Mouse (Mus musculus) A20 (cell line): Measurements from ENCODE around the gene Slc12a8.

Experiments
- DNase-seq: peaks from one replicate; pipeline ENCODE4 v3.0.0-alpha.2; 2011; ENCODE audit warnings: low read depth, low spot score

Gene Slc12a8

DNA sequence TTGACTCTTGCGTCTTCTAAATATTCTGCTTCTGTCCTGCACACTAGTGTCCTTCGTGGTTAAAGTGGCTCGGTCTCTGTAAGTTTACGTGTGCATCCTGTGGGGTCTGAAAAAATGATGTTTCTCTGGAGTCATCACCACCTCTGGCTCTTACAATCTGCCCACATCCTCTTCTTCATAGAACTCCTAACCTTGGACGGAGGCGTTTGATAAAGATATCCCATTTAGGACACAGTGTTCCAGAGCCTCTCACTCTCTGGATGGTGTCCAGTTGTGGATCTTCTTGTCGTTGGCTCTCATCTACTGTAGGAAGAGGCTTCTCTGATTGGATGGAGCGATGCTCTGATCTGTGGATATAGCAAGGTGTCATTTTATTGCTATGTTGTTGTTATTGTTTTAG lies 65.4 kb downstream of the Slc12a8 start:
- DNase-seq = no peak

DNA sequence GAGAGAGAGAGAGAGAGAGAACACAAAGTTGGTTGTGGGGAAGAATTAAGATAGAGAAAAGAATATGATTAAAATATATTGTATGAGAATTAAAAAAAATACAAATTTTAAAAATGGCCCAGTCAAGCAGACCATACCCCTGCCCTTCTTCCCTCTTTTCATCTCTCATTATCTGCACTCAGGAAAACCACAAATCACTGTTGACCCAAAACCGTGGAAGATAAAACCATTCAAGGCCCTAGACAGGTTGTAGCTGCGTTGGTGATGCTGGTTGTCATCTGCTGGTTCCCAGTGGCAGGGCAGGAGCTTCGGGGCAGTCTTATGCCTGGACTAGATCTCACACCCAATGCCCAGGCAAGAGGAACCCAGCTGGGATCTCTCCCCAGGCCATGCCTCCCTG lies 66.2 kb downstream of the Slc12a8 start:
- no peak for DNase-seq

DNA sequence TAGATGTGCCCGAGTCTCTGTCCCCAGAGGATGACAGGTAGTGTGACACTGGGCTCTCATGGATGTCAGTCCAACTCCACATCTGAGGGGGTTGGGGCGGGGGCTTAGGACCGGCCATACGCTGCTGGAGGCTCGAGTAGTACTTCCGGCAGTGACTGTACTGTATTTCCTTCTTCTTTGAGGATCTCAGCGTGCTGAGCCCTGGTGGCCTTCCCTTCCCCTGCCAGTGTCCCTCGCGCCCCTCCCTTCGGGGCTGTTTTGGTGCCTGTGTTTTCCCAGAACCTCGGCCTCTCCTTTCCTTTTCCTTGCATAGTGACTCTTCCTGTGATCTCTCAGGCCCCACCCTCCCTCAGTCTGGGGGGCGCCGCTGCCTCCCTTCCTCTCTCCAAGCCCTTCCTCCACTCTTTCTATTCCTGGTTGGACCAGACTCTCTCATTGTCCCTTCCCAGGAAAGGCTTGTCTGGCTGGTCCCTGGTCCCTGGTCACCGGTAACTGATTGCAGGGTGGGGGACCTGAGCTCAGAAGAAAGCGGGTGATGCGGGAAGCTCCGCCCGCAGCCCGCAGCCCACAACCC lies 66.8 kb downstream of the Slc12a8 start:
- no peak for DNase-seq

DNA sequence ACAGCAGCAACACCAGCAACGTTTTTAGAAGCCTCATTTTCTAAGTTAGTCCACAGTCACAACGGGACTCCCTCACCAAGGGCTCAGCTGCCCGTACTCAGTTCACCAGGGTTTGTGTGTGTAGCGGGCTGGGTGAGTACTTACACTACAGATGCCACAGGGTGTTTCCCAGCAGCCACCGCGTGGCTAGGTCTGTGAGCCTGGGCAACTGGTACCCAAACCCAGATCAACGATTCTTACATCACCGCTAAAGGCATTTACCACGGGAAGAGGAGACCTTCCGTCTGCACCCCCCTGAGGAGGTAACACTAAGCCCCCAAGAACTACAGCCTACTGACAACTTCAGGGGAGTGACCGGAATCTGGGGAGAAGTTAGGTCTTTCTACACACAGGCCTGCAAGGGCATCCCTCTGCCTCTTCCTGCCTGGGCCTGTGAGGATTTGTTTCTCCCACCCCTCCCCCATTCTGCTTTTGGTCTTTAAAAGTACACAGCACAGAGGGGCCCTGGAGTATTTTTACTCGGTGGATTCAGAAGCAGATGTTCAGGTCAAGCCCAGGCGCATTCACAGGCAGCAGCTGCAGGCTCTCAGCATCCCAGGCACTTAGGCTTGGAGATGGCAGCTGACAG lies 67.4 kb downstream of the Slc12a8 start:
- no peak for DNase-seq

DNA sequence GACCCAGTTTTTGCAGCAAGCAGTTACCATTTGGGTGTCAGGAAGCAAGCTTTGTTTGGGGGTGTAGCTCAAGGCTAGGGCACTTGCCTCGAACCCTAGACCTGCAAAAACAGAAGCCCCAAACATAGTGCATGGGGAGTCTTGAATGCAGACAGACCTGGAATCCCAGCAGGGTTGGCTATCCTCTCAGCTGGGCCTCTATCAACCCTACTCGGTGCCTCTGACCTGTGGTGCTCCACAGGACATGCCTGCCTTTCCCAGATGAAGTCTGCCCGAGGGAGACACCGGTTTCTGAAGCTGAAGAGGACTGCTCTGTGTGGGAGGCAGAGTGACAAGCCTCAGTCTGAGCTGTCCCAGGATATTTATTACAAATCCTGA lies 67.9 kb downstream of the Slc12a8 start:
- no peak for DNase-seq

DNA sequence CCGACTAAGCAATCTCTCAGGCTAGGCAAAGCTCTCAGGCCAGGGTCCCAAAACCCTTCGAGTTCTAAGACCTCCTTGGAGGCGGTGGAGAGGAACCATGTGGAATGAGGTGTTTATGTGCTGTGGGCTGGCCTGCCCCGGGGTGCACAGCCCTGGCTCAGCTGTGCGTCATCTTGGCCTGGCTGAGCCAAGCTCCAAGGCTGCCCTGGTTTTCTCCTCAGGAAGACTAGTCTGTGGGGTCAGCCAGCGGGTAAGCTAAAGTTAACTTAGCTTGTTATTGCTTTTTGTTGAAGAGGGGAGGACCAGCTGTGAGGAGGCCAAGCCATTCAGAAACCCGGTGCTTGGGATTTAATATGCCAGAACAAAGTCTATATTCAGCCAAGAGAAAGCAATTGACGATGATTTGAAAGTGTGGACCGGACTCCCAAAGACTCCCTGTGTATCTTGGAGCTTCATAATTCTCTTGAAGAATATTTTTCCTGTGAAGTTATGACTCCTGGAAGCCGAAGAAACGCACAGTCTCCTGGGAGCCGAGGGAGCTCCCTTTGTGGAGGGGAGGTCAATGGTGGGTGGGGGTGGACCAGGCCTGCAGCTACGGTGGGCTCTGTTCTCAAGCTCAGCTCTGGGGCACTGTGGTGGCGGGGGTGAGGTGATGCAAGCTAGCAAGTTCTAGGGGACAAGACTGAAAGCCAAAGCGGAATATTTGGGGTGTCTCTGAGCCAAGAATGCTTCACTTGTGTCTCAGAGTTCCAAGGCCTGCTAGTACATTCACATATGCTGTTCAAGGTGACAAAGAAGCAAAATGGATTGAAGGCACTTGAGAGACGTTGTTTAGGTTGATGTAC lies 70.4 kb downstream of the Slc12a8 start:
- DNase-seq = no peak

DNA sequence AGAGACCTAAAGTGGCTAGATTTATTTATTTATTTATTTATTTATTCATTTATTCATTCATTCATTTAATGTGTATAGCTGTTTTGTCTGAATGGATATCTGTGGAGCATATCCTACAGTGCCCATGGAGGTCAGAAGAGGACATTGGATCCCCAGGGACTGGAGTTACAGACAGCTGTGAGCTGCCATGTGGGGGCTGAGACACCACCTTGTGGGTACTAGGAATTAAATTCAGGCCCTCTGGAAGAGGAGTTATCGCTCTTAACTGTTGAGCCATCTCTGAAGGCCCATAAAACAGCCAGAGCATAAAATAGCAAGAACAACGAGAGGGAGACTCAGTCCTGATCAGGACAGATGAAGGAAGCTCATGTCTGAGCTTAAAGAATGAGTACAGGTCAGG lies 71.7 kb downstream of the Slc12a8 start:
- no peak for DNase-seq

DNA sequence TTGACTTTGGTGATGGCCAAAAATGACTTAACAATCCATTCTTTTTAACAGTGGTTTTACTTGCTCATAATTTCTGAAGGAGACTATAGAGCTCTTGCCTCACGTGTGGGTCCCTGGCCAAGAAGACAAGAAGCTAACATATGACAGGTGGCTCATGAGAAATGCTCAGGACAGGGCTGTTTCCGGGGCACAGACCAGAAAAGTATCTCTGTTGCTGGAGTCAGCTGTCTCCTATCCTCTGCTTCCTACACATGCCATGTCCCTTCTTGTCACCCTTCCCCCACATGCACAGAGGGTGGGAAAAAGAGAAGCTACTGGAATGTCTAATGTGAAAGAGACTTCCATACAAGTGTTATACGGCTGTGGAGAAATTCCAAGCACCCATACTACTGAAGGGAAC lies 73.3 kb downstream of the Slc12a8 start:
- DNase-seq = no peak

DNA sequence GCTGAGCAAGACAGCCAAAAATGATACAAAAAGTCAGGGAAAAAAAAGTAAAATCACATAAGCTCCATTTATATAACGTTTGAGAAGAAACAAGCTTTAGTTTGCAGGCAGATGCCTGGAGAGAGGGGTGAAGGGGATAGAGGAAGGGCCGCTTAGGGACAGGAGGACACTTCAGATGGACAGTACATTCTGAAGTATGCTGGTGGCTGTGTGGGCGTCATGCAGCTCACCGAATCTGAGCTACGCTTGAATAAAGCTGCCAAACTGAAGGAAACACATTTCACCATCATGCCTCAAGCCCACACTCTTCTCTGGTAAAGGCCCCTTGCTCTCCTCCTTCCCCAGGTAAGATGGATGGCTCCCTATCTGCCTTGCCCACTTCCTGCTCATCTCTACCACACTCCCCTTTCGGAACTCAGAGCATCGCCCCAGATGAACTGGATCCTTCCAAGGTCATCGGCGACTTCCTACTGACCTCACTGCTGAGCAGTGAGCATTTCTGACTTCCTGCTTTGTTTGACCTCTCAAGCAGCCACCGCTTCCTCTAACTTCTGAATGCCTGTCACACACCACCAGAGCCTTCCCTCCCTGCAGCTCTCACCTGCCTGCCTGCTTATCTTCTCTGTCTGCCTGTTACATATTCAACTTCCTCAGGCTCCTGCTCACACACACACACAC lies 74.4 kb downstream of the Slc12a8 start:
- DNase-seq = peak; percentile 27

DNA sequence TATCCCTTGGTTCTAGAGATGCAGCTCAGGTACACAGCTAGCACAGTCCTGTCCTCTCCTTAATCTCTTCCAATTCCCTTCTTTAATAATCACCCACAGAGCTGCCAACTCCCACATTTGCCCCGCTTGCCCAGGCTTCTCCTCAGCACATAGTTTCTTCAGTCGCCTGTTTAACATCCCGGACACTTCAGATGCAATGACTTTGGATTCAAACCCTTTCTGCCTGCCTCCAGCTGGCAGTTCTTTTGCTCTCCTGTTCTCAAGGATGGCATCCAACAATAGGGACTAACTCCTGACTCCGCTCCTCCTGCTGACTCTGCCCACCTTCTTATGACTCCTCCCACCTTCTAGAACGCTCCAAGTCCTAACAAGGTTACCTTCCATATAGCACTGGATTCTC lies 75.2 kb downstream of the Slc12a8 start:
- no peak for DNase-seq

DNA sequence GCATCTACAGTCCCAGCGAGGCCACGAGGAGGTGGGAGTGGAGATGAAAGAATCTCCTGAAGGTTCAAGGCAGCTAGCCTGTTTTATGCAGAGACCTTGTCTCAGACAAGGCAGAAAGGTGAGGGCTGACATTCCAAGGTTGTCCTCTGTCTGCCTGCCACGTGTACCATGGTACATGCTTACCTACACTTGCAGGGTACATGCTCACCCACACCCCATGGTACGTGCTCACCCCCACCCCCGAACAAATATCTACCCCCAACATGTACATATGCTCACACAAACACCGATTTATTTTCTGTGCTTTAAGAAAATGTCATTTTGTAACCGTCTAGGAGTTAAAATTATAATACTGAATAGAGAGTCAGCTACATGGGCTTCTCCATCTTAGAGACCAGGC lies 76.3 kb downstream of the Slc12a8 start:
- DNase-seq = no peak

DNA sequence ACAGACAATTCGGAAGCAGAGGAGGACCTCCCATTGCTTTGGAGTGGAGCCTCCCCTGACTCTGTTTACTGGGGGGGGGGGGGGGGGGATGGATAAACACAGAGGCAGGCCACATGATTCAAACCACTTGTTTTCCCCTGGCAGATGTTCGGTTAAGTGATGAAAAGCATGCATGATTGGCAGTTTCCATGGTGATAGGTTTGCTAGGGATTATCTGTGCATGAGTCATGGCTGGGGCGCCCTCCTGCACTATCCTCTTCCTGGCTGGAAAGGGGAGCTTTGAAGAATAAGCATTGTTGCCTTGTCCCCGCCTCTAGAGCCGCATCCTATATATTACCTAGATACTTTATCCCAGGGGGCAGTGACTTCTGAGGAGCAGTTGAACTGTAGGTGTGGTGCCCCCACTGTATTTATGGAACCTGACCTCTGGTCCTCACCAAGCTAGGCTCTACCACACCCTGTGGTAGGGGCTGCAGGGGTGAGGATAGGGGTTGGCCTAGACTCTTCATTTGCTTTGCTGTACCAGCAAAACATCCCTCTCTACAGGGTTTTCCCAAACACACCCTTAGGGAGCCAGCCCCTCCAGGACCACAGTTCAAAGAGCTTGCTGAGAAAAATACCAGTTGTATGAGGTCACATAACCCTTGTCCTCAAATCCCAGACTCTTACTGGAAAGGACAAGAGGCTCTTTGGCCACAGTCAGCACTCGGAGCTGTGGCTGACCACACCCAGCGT lies 77.1 kb downstream of the Slc12a8 start:
- no peak for DNase-seq

DNA sequence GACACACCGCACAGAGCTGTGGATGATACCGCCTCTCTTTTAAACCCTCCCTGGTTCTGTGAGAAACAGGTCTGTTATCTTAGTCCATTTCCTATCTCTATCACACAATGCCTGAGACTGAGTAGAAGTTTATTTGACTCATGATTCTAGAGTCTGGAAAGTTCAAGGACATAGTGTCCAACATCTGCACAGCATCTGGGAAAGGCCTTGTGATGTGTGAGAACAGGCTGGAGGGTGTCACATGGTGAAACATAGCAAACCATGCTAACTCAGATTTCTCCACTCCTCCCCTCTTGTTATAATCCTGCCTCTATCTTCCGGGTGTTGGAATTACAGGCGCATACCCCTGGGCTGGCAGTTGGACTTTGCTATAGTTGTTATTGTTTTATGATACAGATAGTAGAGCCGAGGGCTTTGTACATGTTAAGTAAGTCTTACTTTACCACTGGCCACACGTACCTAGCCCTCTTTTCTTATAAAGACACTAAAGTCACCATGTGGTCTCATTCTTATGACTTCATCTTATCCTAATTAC lies 78.2 kb downstream of the Slc12a8 start:
- no peak for DNase-seq

DNA sequence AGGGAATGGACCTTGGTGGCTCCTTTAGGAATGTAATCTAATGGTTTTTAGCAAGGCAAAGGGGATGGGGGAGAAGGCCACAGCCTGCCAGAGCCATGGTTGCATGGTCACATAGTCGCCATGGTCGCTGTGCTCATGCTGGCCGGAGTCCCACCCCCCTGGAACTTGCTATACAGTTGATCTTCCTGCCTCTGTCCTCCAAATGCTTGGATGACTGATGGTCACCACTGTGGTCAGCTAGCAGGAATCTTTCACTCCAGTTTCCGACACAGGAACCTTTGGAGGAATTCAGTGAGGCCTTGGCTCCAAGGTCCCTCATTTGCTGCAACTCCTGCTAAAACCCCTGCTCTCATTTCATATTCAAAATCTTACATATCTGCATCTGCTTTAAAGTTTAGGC lies 79.1 kb downstream of the Slc12a8 start:
- DNase-seq = no peak

DNA sequence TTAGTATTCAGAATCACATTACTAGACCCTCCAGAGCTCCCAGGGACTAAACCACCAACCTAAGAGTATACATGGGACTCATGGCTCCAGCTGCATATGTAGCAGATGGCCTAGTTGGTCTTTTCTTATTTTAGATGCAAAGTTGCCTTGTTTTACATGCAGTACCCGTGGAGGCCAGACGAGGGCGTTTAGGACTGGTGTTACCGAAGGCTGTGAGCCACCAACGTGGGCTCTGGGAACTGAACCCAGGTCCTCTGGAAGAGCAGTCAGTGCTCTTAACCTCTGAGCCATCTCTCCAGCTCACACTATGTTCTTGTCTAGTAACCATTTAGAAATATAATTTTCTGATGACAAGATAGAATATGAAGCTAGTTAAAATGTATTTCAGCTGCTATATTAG lies 83.1 kb downstream of the Slc12a8 start:
- DNase-seq = peak; percentile 66

DNA sequence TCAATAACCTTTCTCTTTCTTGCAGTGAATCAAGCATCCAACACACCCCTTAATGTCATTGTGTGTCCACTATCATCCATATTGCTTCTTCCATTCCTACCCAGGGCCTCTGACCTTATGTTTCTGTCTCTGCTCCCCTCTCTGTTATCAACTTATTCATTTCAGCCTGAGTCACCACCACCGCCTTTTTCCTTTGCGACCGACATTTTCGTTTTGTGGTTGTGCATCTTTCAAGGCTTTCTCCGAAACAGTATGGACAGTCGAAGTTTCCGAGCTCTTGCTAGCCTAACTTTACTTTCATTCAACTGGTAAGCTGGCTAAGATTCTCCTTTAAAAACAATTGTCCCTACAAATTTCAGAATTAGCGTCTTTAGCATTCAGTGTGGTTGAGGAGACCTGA lies 84.2 kb downstream of the Slc12a8 start:
- no peak for DNase-seq

DNA sequence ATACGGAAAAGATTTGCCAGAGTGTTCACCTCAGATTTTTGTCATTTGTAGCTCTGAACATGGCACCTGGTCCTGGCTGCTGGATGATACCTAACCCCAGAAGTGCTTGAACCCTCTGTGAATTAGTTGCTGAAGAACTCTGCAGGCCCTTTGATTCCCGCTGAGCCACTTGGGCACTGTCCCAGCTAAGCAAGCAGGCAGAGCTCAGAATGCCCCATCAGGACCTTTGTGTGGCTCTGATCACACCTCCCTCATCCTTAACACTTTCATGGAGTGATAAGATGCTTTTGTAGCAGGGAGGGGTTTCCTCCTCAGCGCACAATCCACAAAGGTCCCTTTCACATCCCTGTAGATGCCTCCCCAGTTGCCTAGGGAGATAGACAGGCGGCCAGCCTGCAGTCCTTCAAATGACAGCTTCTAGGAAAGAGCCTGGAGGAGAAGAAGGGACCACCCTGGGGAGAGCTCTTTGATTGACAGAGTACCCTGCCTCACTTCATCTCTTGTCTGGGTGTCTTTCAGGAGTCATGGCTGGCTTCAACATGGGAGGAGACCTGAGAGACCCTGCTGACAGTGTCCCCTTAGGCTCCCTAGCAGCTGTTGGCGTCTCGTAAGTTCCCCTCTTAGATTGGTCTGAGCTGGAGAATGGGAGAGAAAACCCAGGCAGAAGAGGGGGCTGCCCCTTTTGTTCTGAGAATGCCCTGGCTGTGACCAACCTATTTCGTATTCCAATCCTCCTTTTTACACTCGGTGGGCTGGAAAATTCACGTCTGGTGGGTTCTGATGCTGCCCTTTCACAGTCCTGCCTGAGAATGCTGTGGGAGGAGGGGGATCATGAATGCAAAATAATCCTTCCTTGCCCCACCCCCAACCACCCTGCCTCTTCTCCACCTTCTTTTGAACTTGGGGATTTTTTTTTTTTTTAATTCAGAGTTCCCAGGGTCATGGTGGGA lies 88.8 kb downstream of the Slc12a8 start:
- peak; percentile 8 for DNase-seq

DNA sequence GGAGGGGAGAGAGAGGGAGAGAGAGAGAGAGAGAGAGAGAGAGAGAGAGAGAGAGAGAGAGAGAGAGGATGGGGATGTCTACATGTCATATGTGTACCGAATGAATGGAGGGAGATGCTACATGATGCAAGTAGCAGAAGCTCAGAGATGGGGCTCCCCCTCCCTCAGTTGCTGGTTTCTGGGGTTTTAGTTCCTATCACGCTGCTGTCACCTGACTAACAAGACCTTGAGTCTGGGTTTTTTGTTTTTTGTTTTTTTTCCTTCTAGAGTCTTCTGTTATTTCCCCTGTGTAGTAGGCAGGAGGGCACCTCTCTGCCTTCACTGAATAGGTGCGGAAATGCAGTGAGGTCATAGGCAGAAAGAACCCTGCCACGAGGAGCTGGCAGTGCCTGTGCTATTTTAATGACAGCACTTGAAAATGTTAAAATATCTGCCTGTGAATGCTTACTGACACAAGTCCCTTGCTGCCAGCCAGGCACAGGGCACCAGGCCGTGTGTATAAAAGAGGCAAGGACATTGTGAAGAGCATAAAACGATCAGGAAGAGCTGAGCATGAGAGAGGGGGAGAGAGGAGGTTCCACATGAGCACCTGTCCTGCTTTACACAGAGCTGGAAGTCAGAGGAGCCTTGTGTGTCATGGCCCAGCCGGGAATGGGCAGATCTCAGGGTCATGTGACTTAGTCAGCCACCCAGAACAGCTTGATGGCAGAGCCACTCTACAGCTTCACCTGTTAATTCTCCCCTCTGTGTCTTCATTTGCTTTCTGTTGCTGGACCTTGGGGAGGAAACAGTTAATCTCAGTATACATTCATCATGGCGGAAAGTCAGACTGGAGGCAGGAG lies 89.8 kb downstream of the Slc12a8 start:
- DNase-seq = peak; percentile 73

DNA sequence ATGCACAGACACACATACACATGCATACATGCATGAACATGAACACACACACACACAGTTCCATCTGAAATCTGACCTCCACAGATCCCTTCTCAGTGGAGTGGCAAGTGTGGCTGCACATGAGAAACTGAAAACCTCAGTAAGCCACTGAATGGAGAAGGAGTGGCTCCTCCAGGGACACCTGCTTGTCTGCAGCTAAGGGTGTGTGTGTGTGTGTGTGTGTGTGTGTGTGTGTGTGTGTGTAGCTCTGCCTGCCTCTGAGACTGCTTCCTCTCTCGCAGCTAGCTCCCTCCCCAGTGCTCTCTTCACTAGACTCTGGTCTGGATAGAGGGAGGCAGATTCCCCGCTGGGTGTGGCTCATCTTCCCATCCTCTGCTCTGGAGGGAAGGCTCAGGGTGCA lies 92.4 kb downstream of the Slc12a8 start:
- DNase-seq = peak; percentile 33
